Mouse (Mus musculus): ENCODE measurements around the gene Mxi1. TPM values are rescaled to one million over a fixed set of nuclear protein-coding genes. Genes with fewer than 3 reads are reported as not detected.

Gene Mxi1
- polyA plus RNA-seq, 1 experiment = 41.7 TPM

GRCm38 (mm10) chr19:53397451-53398233 is 87.3 kb downstream of the Mxi1 start:
- H3K27me3 ChIP-seq (replicated peaks; ENCODE audit: control insufficient read depth, insufficient read depth, low read length) = no peaks in the 10 kb centered on the region
- 71% methylated on average over 12 of the region's 12 CpGs for WGBS
- DNase-seq = no peak
- no peaks in the 10 kb centered on the region; the same call in 1 of the 2 replicates for H3K4me1 ChIP-seq (ENCODE audit: control insufficient read depth, insufficient read depth, low read length)
- no peaks in the 10 kb centered on the region for H3K36me3 ChIP-seq (ENCODE audit: control insufficient read depth, insufficient read depth, low read length)
- H3K27ac ChIP-seq (ENCODE audit: insufficient read depth, low read depth, low read length) = no peak overlapping the region
- H3K4me3 ChIP-seq (ENCODE audit: insufficient read depth, low read depth, low read length) = no peak overlapping the region
- TF ChIP-seq POLR2A (IDR thresholded peaks at IDR 0.05; ENCODE audit: low read depth, low read length) = no peak
- no peak for TF ChIP-seq CTCF (conservative IDR thresholded peaks at IDR 0.05; ENCODE audit: insufficient read depth, insufficient read length, low read depth, low read length)

GRCm38 (mm10) chr19:53399213-53399612 is 88.9 kb downstream of the Mxi1 start:
- Histone ChIP-seq H3K4me3 (ENCODE audit: insufficient read depth, low read depth, low read length) (no peak overlapping the region), H3K27ac (ENCODE audit: insufficient read depth, low read depth, low read length) (no peak overlapping the region), H3K4me1 (ENCODE audit: control insufficient read depth, insufficient read depth, low read length) (no peaks in the 10 kb centered on the region), H3K36me3 (ENCODE audit: control insufficient read depth, insufficient read depth, low read length) (no peaks in the 10 kb centered on the region), H3K27me3 (replicated peaks; ENCODE audit: control insufficient read depth, insufficient read depth, low read length) (no peaks in the 10 kb centered on the region)
- WGBS = 81% methylated on average over 4 of the region's 4 CpGs
- TF ChIP-seq CTCF (conservative IDR thresholded peaks at IDR 0.05; ENCODE audit: insufficient read depth, insufficient read length, low read depth, low read length) = no peak
- no peak for TF ChIP-seq POLR2A (IDR thresholded peaks at IDR 0.05; ENCODE audit: low read depth, low read length)
- DNase-seq = no peak

GRCm38 (mm10) chr19:53400332-53401110 is 90.2 kb downstream of the Mxi1 start:
- Histone ChIP-seq H3K4me1 (ENCODE audit: control insufficient read depth, insufficient read depth, low read length) (no peaks in the 10 kb centered on the region), H3K27ac (ENCODE audit: insufficient read depth, low read depth, low read length) (no peak overlapping the region), H3K4me3 (ENCODE audit: insufficient read depth, low read depth, low read length) (no peak overlapping the region), H3K36me3 (ENCODE audit: control insufficient read depth, insufficient read depth, low read length) (no peaks in the 10 kb centered on the region), H3K27me3 (replicated peaks; ENCODE audit: control insufficient read depth, insufficient read depth, low read length) (no peaks in the 10 kb centered on the region)
- TF ChIP-seq POLR2A (IDR thresholded peaks at IDR 0.05; ENCODE audit: low read depth, low read length) (no peak), CTCF (conservative IDR thresholded peaks at IDR 0.05; ENCODE audit: insufficient read depth, insufficient read length, low read depth, low read length) (no peak)
- DNase-seq = no peak
- WGBS = 78% methylated on average over 16 of the region's 16 CpGs

- DNase-seq = no peak
- Histone ChIP-seq H3K27ac (ENCODE audit: insufficient read depth, low read depth, low read length) (no peak overlapping the region), H3K36me3 (ENCODE audit: control insufficient read depth, insufficient read depth, low read length) (no peaks in the 10 kb centered on the region), H3K27me3 (replicated peaks; ENCODE audit: control insufficient read depth, insufficient read depth, low read length) (no peaks in the 10 kb centered on the region), H3K4me3 (ENCODE audit: insufficient read depth, low read depth, low read length) (no peak overlapping the region), H3K4me1 (ENCODE audit: control insufficient read depth, insufficient read depth, low read length) (no peaks in the 10 kb centered on the region)
- 55% methylated on average over 12 of the region's 12 CpGs for WGBS
- TF ChIP-seq CTCF (conservative IDR thresholded peaks at IDR 0.05; ENCODE audit: insufficient read depth, insufficient read length, low read depth, low read length) = 0 out of 2 replicates have a peak, but pooled peaks have one; percentile 9
- TF ChIP-seq POLR2A (IDR thresholded peaks at IDR 0.05; ENCODE audit: low read depth, low read length) = no peak
These were observed 92.6 kb downstream of the Mxi1 start for GRCm38 (mm10) chr19:53402741-53403432.

DNA sequence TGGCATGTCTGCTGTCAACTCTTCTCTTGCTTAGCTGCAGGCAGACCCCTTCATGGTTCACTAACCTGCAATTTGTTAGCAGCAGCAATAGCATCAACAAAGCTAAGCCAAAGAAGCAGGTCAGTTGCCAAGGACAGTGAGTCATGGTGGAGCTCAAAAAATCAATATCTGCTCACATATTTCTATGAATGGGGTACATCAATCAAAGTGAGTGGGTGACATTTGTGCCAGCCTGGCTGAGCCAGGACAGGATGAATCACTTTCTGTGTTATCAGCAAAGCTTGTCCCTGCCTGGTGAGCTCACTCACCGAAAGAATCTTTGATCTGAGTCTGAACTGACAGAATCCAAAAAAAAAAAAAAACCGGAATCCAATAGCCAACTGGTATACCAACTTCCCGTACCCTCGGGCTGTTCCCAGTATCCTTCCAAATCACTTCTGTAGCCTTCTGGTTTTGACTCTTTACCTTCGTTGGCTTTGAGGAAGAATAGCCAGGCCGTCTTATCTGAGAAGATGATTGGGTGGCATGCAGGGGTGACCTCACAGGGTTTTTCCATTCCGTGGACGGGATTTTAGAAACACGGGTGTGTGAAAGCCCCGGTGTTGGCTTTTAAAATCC is 94.0 kb downstream of the Mxi1 start:
- no peak for DNase-seq
- no peaks in the 10 kb centered on the region for H3K4me1 ChIP-seq (ENCODE audit: control insufficient read depth, insufficient read depth, low read length)
- 91% methylated on average over 10 of the region's 10 CpGs for WGBS
- no peak for TF ChIP-seq CTCF (conservative IDR thresholded peaks at IDR 0.05; ENCODE audit: insufficient read depth, insufficient read length, low read depth, low read length)
- no peak for TF ChIP-seq POLR2A (IDR thresholded peaks at IDR 0.05; ENCODE audit: low read depth, low read length)
- H3K27ac ChIP-seq (ENCODE audit: insufficient read depth, low read depth, low read length) = no peak overlapping the region
- no peaks in the 10 kb centered on the region for H3K36me3 ChIP-seq (ENCODE audit: control insufficient read depth, insufficient read depth, low read length)
- H3K4me3 ChIP-seq (ENCODE audit: insufficient read depth, low read depth, low read length) = no peak overlapping the region
- no peaks in the 10 kb centered on the region for H3K27me3 ChIP-seq (replicated peaks; ENCODE audit: control insufficient read depth, insufficient read depth, low read length)

- Histone ChIP-seq H3K36me3 (ENCODE audit: control insufficient read depth, insufficient read depth, low read length) (no peaks in the 10 kb centered on the region), H3K27me3 (replicated peaks; ENCODE audit: control insufficient read depth, insufficient read depth, low read length) (no peaks in the 10 kb centered on the region), H3K4me1 (ENCODE audit: control insufficient read depth, insufficient read depth, low read length) (no peaks in the 10 kb centered on the region), H3K27ac (ENCODE audit: insufficient read depth, low read depth, low read length) (no peak overlapping the region), H3K4me3 (ENCODE audit: insufficient read depth, low read depth, low read length) (no peak overlapping the region)
- 78% methylated on average over 18 of the region's 18 CpGs for WGBS
- no peak for TF ChIP-seq POLR2A (IDR thresholded peaks at IDR 0.05; ENCODE audit: low read depth, low read length)
- no peak for TF ChIP-seq CTCF (conservative IDR thresholded peaks at IDR 0.05; ENCODE audit: insufficient read depth, insufficient read length, low read depth, low read length)
- DNase-seq = no peak
These were observed 94.6 kb downstream of the Mxi1 start for GRCm38 (mm10) chr19:53404837-53405356.

Measured in kidney, adult 2 months (tissue).